Mouse (Mus musculus): ENCODE measurements around the gene Abcf3. TPM values are rescaled to one million over a fixed set of nuclear protein-coding genes. Genes with fewer than 3 reads are reported as not detected.

Abcf3 gene
- polyA plus RNA-seq, 1 experiment from 2014 or later, result 75.3 TPM

DNA sequence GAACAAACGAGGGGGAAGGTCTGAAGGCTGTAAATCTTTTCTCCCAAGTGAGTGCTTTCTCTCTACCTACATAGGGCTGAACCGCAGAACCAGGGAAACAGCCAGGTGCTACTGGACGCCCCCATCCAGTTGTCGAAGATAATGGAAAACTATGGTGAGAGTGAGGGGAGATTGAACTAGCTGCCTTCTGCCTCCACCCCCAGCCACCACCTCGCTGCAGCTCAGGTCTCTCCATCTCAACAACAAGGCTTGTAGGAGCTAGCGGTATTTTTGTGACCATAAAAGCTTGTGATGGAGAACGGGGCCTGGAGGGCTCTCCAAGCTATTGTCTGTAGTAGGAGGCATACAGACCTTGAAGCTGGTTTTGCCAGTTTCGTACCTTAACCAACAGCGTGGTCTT is 784 bp downstream of the Abcf3 start:
- peak overlapping the region; percentile 89 for H3K9ac ChIP-seq
- peak overlapping the region; percentile 89 for H3K4me2 ChIP-seq
- WGBS, result 54% methylated on average over 9 of the region's 9 CpGs
- peak overlapping the region; percentile 84 for H3K4me3 ChIP-seq
- no peak for ATAC-seq
- H3K27ac ChIP-seq, result no peak overlapping the region
- peaks cover 18% of the 10 kb centered on the region for H3K4me1 ChIP-seq
- peaks cover 60% of the 10 kb centered on the region for H3K36me3 ChIP-seq (ENCODE audit: poor library complexity, severe bottlenecking)
- no peaks in the 10 kb centered on the region for H3K27me3 ChIP-seq
- no peaks in the 10 kb centered on the region for H3K9me3 ChIP-seq (replicated peaks)

GRCm38 (mm10) chr16:20551691-20552090 is 3.3 kb downstream of the Abcf3 start:
- Histone ChIP-seq H3K4me3 (no peak overlapping the region), H3K9ac (no peak overlapping the region), H3K27me3 (no peaks in the 10 kb centered on the region), H3K4me1 (peaks cover 18% of the 10 kb centered on the region), H3K36me3 (ENCODE audit: poor library complexity, severe bottlenecking) (peaks cover 58% of the 10 kb centered on the region), H3K9me3 (replicated peaks) (no peaks in the 10 kb centered on the region), H3K4me2 (no peak overlapping the region), H3K27ac (no peak overlapping the region)
- ATAC-seq, result no peak
- 96% methylated on average over 5 of the region's 5 CpGs for WGBS

DNA sequence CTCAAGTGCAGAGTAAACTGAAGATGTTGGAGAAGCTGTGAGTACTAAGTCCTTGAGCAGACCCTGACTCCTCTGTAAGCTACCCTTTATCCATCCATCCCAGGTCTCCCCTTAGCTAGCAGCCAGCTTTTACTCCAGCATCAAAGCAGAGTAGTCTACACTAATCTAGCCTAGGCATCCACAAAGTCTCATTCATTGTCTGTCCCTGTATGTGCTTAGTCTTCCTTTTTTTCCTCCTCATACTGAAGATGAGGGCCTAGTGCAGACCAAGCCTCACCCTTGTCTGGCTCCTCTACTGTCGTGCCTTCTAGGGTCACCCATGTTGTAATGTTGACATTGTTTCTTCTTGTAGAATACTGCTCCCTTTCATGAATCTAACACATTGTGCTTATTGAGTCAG is 4.2 kb downstream of the Abcf3 start:
- no peak for ATAC-seq
- H3K27me3 ChIP-seq, result no peaks in the 10 kb centered on the region
- no peak overlapping the region for H3K27ac ChIP-seq
- peaks cover 16% of the 10 kb centered on the region for H3K4me1 ChIP-seq
- H3K36me3 ChIP-seq (ENCODE audit: poor library complexity, severe bottlenecking), result peaks cover 62% of the 10 kb centered on the region
- no peak overlapping the region for H3K4me3 ChIP-seq
- no peak overlapping the region for H3K4me2 ChIP-seq
- H3K9me3 ChIP-seq (replicated peaks), result no peaks in the 10 kb centered on the region
- WGBS, result 86% methylated on average over 1 of the region's 1 CpGs
- no peak overlapping the region; the same call in 1 of the 2 replicates for H3K9ac ChIP-seq

DNA sequence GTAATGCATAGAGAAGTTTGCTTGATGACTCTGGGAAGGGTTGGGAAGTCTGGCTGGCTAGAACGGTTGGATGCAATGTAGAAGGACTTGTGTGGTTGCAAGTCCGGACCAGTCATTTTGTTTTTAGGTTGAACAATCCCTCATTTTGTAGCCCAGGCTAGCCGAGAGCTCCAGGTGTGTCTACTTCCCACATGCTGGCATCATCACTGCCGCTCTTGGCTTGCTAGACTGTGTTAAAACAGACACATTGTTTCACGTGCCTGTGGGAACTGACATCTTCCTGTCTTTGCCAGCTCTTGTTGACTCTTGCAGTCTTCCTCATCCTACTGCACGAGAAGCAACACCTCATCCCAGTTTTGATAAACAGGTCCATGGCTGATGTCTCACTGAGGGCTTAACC is 6.6 kb downstream of the Abcf3 start:
- Histone ChIP-seq H3K4me1 (no peaks in the 10 kb centered on the region), H3K9ac (no peak overlapping the region), H3K4me3 (no peak overlapping the region), H3K9me3 (replicated peaks) (no peaks in the 10 kb centered on the region), H3K27ac (no peak overlapping the region), H3K27me3 (no peaks in the 10 kb centered on the region), H3K4me2 (no peak overlapping the region), H3K36me3 (ENCODE audit: poor library complexity, severe bottlenecking) (peaks cover 84% of the 10 kb centered on the region)
- 91% methylated on average over 6 of the region's 6 CpGs for WGBS
- no peak for ATAC-seq

DNA sequence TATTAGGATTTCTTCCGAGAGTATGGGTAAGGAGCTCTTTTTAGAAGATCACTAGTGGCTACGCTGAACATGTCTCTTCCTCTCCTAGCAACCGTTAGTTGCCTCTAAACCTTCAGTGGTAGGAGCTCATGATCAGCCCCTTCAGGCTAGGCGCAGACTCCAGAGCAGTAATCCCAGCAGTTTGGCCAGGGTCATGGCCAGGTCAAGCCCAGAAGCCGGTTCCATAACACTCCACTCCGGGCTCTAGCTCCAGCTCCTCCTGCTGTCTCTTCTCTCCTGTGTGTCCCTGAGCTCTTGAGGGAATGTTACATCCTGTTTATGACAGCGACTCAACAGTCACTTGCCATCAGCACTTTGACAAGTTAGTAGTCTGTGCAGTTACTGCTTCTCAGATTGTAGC is 9.0 kb downstream of the Abcf3 start:
- Histone ChIP-seq H3K27ac (no peak overlapping the region), H3K9ac (no peak overlapping the region), H3K9me3 (replicated peaks) (no peaks in the 10 kb centered on the region), H3K4me1 (no peaks in the 10 kb centered on the region), H3K36me3 (ENCODE audit: poor library complexity, severe bottlenecking) (peaks cover 87% of the 10 kb centered on the region), H3K4me2 (no peak overlapping the region), H3K27me3 (no peaks in the 10 kb centered on the region), H3K4me3 (no peak overlapping the region)
- no peak for ATAC-seq
- WGBS, result 87% methylated on average over 7 of the region's 7 CpGs

DNA sequence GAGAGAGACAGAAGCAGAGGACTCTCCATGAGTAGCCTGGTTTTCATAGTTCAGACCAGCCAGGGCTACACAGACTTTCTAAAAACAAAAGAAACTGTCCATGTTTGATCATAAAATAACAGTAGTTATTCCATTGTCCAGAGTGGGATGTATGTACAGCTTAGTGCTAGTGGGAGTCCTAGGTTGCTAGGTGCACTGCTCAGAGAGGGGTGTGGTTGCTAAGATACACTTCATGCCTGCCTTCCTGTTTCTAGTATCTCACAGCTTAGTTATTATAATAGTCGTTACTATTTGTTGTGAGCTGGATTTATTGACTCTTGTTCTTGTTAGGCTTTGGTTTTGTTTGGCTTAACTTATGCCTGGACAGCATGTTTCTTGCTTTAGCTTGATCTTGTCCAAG is 16.7 kb downstream of the Abcf3 start:
- H3K4me2 ChIP-seq, result no peak overlapping the region
- no peaks in the 10 kb centered on the region for H3K9me3 ChIP-seq (replicated peaks)
- 0 out of 2 replicates have a peak, but pooled peaks have one; percentile 24 for ATAC-seq
- no peaks in the 10 kb centered on the region for H3K27me3 ChIP-seq
- H3K9ac ChIP-seq, result no peak overlapping the region
- WGBS, result 63% methylated on average over 1 of the region's 1 CpGs
- no peaks in the 10 kb centered on the region for H3K4me1 ChIP-seq
- H3K27ac ChIP-seq, result no peak overlapping the region
- H3K4me3 ChIP-seq, result no peak overlapping the region
- H3K36me3 ChIP-seq (ENCODE audit: poor library complexity, severe bottlenecking), result peaks cover 35% of the 10 kb centered on the region

DNA sequence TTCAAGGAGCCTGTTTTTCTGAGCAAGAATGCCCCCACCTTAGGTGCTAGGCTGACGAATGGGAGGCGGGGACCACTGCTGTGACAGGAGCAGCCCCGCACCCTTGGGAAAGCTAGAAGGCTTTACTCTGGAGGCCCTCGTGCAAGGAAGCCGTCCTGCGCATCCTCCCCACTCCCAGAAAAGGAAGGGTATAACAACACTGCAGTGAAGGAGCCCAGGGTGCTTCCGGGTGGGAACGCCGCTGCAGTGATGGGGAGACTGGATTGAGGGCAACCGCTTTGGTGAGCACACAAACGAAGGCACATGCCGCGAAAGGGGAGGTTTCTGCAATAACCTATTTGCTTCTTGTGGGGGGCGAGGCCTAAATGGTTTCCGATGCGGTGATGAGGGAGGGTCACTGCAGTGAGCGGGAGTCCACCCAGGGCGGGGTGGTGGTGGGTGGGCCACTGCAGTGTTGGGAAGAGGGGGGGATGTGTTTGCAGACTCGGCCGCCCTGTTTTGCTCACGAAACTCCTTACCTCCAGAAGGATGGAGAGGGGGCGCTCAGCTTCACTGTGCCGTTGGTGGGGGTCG is 41.1 kb downstream of the Abcf3 start, which contains the start of gene Vwa5b2:
TSS of gene Vwa5b2 (plus strand) at position 106 of the 573 bp plus-strand sequence.
- WGBS, result under 1% methylated on average over 24 of the region's 24 CpGs
- H3K27ac ChIP-seq, result no peak within 1 kb of the TSS
- peak within 1 kb of the TSS; percentile 93 for H3K4me2 ChIP-seq
- ATAC-seq, result peak; percentile 64
- no peaks in the 10 kb centered on the region for H3K36me3 ChIP-seq (ENCODE audit: poor library complexity, severe bottlenecking)
- peaks cover 21% of the 10 kb centered on the region for H3K4me1 ChIP-seq
- peak within 1 kb of the TSS; percentile 66 for H3K9ac ChIP-seq
- peak within 1 kb of the TSS; percentile 52 for H3K4me3 ChIP-seq
- peaks cover 67% of the 10 kb centered on the region for H3K27me3 ChIP-seq
- no peaks in the 10 kb centered on the region for H3K9me3 ChIP-seq (replicated peaks)

DNA sequence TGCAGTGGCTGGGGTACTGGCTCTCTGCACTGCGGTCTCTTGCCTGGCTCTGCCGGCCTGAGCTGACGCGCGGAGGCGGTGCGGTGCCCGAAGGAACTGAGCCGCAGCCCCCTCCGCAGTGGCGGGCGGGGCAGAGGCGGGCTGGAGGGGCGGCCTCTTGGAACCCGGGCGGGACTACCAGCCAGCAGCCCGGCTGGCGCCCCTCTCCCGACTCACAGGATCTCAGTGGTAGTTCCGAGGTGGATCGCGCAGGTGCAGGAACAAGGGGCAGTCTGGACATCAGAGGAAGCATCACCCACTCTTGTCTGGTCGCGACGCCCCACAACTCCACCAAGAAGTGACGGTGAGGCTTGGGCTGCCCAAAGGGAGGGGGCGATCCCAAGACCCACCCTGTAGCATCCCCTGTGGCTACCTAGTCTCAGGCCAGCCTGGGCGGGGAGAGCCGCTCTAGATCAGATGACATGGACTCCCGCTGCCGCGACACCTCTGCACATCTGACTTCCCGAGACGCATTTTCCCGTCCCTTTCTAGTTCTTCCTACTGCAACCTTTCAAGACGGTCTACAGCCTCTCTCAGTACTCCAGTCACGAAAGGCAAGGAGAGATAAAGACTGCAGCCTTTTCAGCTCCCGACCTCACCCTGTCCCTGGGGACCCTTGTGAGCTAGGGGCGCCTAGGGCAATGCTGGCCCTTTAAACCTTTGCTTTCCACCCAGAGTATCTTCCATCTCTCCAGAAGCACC is 41.7 kb downstream of the Abcf3 start:
- Histone ChIP-seq H3K27ac (no peak overlapping the region), H3K4me1 (peaks cover 21% of the 10 kb centered on the region), H3K27me3 (peaks cover 70% of the 10 kb centered on the region), H3K9ac (peak overlapping the region; percentile 66), H3K9me3 (replicated peaks) (no peaks in the 10 kb centered on the region), H3K36me3 (ENCODE audit: poor library complexity, severe bottlenecking) (no peaks in the 10 kb centered on the region), H3K4me2 (peak overlapping the region; percentile 93), H3K4me3 (peak overlapping the region; percentile 52)
- ATAC-seq, result peak; percentile 88
- WGBS, result under 1% methylated on average over 39 of the region's 39 CpGs

DNA sequence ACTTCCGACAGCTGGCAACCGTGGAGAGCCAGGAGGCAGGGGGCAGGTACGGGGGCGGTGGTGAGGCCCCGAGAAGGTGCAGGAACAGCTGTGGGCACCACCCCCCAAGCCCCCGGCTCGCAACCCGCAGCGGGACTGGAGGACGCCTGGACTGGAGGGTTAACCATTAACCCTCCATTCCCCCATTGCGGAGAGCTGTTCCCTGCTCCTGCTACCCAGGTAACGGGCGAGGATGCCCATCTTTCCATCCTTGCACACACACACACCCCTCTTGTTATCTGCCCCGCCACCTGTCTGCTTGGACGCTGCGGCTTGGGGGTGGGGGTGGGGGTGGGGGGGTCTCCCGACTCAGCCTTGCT is 42.3 kb downstream of the Abcf3 start:
- Histone ChIP-seq H3K4me2 (peak overlapping the region; percentile 93), H3K9me3 (replicated peaks) (no peaks in the 10 kb centered on the region), H3K4me1 (peaks cover 21% of the 10 kb centered on the region), H3K36me3 (ENCODE audit: poor library complexity, severe bottlenecking) (no peaks in the 10 kb centered on the region), H3K9ac (peak overlapping the region; percentile 66), H3K27ac (no peak overlapping the region), H3K4me3 (peak overlapping the region; percentile 52), H3K27me3 (peaks cover 70% of the 10 kb centered on the region)
- WGBS, result 5% methylated on average over 16 of the region's 17 CpGs
- ATAC-seq, result 0 out of 2 replicates have a peak, but pooled peaks have one; percentile 5

DNA sequence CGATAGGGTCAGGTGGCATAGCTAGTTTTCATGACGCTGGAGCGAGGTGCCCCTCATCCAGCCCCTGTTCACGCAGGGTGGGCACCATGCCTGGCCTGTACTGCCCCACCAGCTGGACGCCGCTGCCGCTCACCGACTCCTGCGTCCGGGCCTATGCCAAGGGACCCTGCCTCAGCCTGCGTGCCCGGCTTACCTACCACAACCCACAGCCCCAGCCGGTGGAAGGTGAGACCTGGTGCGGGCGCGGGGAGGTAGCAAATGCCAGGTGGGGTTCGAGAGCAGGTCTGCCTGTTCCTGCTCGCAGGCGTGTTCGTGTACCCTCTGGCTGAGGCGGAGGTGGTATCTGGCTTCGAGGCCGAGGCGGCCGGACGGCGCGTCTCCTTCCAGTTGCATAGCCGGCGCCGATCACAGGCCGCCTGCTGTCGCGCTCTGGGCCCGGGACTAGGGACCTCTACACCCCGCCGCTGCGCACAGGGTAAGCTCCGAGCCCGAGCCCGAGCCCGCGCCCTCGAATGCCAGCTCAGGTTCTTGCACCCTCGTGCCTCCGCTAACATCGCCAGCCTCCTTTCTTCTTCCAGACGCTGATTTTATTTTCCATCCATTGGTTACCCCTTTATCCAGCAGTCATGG is 42.8 kb downstream of the Abcf3 start:
- ATAC-seq, result 0 out of 2 replicates have a peak, but pooled peaks have one; percentile 2
- peaks cover 21% of the 10 kb centered on the region for H3K4me1 ChIP-seq
- H3K4me2 ChIP-seq, result peak overlapping the region; percentile 93
- no peak overlapping the region for H3K27ac ChIP-seq
- H3K9ac ChIP-seq, result 0 out of 2 replicates have a peak overlapping the region, but pooled peaks have one; percentile 27
- H3K4me3 ChIP-seq, result peak overlapping the region; percentile 52
- 3% methylated on average over 48 of the region's 48 CpGs for WGBS
- peaks cover 70% of the 10 kb centered on the region for H3K27me3 ChIP-seq
- H3K36me3 ChIP-seq (ENCODE audit: poor library complexity, severe bottlenecking), result no peaks in the 10 kb centered on the region
- no peaks in the 10 kb centered on the region for H3K9me3 ChIP-seq (replicated peaks)

GRCm38 (mm10) chr16:20595060-20595673 is 46.8 kb downstream of the Abcf3 start:
- H3K4me1 ChIP-seq, result peaks cover 12% of the 10 kb centered on the region
- H3K9me3 ChIP-seq (replicated peaks), result no peaks in the 10 kb centered on the region
- H3K9ac ChIP-seq, result no peak overlapping the region
- WGBS, result 90% methylated on average over 7 of the region's 7 CpGs
- H3K36me3 ChIP-seq (ENCODE audit: poor library complexity, severe bottlenecking), result no peaks in the 10 kb centered on the region
- no peak overlapping the region for H3K4me3 ChIP-seq
- peaks cover 45% of the 10 kb centered on the region for H3K27me3 ChIP-seq
- no peak overlapping the region for H3K4me2 ChIP-seq
- ATAC-seq, result no peak
- no peak overlapping the region for H3K27ac ChIP-seq

DNA sequence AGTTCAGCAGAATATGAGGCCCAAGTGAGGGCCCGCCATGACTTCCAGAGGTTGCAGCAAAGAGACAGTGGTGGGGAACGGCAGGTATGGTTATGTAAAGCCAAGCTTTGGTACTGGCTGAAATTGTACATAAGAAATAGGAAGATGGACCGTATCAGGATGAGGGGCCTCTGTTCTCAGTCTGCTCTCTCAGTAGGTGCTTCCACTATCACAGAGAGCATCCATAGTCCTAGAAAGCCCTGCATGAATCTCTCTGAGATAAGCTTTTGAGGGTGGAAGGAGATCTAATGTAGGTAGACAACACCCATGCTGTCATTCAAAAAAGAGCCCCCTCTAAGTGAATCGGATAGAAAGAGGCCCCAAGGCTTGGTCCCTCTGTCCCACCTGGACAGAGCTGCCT is 47.4 kb downstream of the Abcf3 start:
- H3K9ac ChIP-seq, result no peak overlapping the region
- no peaks in the 10 kb centered on the region for H3K9me3 ChIP-seq (replicated peaks)
- ATAC-seq, result no peak
- no peak overlapping the region for H3K27ac ChIP-seq
- H3K27me3 ChIP-seq, result peaks cover 40% of the 10 kb centered on the region
- no peaks in the 10 kb centered on the region for H3K36me3 ChIP-seq (ENCODE audit: poor library complexity, severe bottlenecking)
- WGBS, result 89% methylated on average over 4 of the region's 4 CpGs
- H3K4me3 ChIP-seq, result no peak overlapping the region
- no peak overlapping the region for H3K4me2 ChIP-seq
- H3K4me1 ChIP-seq, result peaks cover 6% of the 10 kb centered on the region
